Mouse (Mus musculus): ENCODE measurements at regions not wholly inside any gene's neighbourhood (a gene's known extent, or its start where the extent isn't known, plus 50 kb on each side); places are given as distances from the start of the nearest gene placed in this dataset.

DNA sequence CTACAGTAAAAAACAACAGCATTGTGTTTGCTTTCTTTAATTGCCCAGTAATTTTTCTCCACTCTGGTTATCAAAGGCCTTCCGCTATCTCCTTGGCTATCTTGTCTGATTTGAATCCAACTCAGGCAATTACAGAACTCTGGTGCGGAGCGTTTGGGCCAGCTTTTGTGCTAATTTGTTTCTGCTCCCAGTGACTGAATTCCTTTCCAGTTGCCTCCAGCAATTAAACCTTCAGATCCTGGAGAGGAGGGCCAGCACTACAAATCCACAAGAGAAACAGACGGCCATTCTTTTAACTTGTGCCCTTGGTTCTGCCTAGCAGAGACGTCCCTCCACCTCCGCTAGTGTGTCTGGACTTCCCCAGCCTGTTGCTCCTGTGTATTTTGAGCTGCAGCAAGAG, 51.3 kb upstream of the Ankrd55 start:
- TF ChIP-seq CTCF (IDR thresholded peaks at IDR 0.05; ENCODE audit: low read depth, low read length), result no peak
- TF ChIP-seq GATA2 (IDR thresholded peaks at IDR 0.05; ENCODE audit: borderline replicate concordance, low read depth, low read length), result no peak

Data from G1E (cell line).